Mouse (Mus musculus) forebrain, postnatal 0 days (tissue): ENCODE data around the gene Zfp78. TPM values are rescaled to one million over a fixed set of nuclear protein-coding genes. Genes with fewer than 3 reads are reported as not detected.
A peak's percentile ranks its signal among the peaks of the same experiment; 100 is the strongest.
"Not testable (repeated sequence)": the region's sequence is repeated elsewhere in the genome, so short reads cannot be mapped to it uniquely, and the experiment has no call there.

Experiments
- ATAC-seq: fragments of 200-750 bp; cut with Nextera tagmentation; 2 replicates; pipeline ENCODE4 v1.8.0; 2017; ENCODE audit warnings: mild to moderate bottlenecking, moderate library complexity
- DNase-seq: peaks from one replicate; pipeline ENCODE4 v3.0.0-alpha.2; 2015
- H3K27ac ChIP-seq: fragments of 300-500 bp; sonication (generic); 2 replicates; pipeline ENCODE4 v1.5.1; 2014; ENCODE audit warnings: low read depth, mild to moderate bottlenecking, antibody characterized with exemption, low read length, moderate library complexity, mixed read lengths
- H3K27me3 ChIP-seq: fragments of 300-500 bp; sonication (generic); 2 replicates; pipeline ENCODE4 v1.6.1; 2014; ENCODE audit warnings: mild to moderate bottlenecking, low read length, mixed read lengths; ENCODE audit not compliant: insufficient read depth
- H3K36me3 ChIP-seq: fragments of 300-500 bp; sonication (generic); 2 replicates; pipeline ENCODE4 v1.6.1; 2014; ENCODE audit warnings: mild to moderate bottlenecking, moderate library complexity; ENCODE audit not compliant: insufficient read depth
- H3K4me1 ChIP-seq: fragments of 300-500 bp; sonication (generic); 2 replicates; pipeline ENCODE4 v1.6.1; 2014; ENCODE audit warnings: antibody characterized with exemption; ENCODE audit not compliant: insufficient read depth
- H3K4me2 ChIP-seq: fragments of 300-500 bp; sonication (generic); 2 replicates; pipeline ENCODE4 v1.6.1; 2014; ENCODE audit warnings: low read depth, mild to moderate bottlenecking, moderate library complexity
- H3K4me3 ChIP-seq: fragments of 300-500 bp; sonication (generic); 2 replicates; pipeline ENCODE4 v1.5.1; 2014; ENCODE audit warnings: low read depth, low read length, mixed read lengths
- H3K9ac ChIP-seq: fragments of 300-500 bp; sonication (generic); 2 replicates; pipeline ENCODE4 v1.6.1; 2014; ENCODE audit warnings: mild to moderate bottlenecking
- H3K9me3 ChIP-seq: fragments of 300-500 bp; sonication (generic); 2 replicates; pipeline ENCODE4 v1.6.1; 2016; ENCODE audit warnings: low read length
- CTCF ChIP-seq: sonication (generic); IDR thresholded peaks from 2 replicates; pipeline ENCODE4 v1.5.1; 2016; ENCODE audit warnings: antibody characterized with exemption, control low read depth, low read depth
- WGBS: fragments of 180-500 bp; shearing (Covaris S2); extraction: QIAGEN DNeasy Blood & Tissue Kit; methylation state at CpG from one replicate; pipeline ENCODE4 v1.1.7; 2014; 5-methylcytosine and 5-hydroxymethylcytosine counted together
- polyA plus RNA-seq: library from polyadenylated mRNA; unstranded; fragments of >200 nt; fragmentation: Nextera tagmentation; extraction: Ambion mirVana; gene quantifications from 2 replicates; pipeline ENCODE4 v1.2.1, GENCODE M21; 2015
- total RNA-seq: library from RNA; depleted of rRNA; stranded (reverse); fragments of >200 nt; gene quantifications from 2 replicates; pipeline ENCODE4 v1.2.3, GENCODE M21; 2014

The Zfp78 gene
- total and polyA plus RNA-seq, 2 experiments from 2014 or later: 3.3 to 4.5 TPM

DNA sequence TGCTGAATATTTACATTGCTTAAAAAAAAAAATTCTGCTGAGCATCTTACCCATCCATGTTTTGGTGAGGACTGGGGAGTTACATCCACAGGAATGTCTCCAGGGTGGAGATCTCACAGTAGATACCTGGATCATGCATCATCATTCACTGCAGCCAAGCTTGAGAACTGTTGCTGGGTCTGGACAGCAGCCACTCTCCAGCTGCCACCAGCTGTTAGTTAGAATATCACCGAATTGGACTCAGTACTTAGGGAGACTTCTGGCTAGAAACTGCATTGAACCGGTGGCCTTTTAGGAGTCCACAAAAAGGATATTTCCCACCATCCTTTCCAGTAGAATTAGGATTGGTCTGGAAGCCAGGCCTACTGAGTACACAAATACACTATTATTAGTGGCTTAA is 5.0 kb upstream of the Zfp78 start:
- Histone ChIP-seq H3K36me3 (peaks cover 27% of the 10 kb centered on the region), H3K9me3 (no peaks in the 10 kb centered on the region), H3K27ac (no peak overlapping the region), H3K4me1 (no peaks in the 10 kb centered on the region), H3K27me3 (no peaks in the 10 kb centered on the region), H3K4me2 (no peak overlapping the region), H3K9ac (no peak overlapping the region), H3K4me3 (no peak overlapping the region)
- no peak for TF ChIP-seq CTCF
- 65% methylated on average over 2 of the region's 2 CpGs for WGBS
- ATAC-seq (no peak), DNase-seq (no peak)

DNA sequence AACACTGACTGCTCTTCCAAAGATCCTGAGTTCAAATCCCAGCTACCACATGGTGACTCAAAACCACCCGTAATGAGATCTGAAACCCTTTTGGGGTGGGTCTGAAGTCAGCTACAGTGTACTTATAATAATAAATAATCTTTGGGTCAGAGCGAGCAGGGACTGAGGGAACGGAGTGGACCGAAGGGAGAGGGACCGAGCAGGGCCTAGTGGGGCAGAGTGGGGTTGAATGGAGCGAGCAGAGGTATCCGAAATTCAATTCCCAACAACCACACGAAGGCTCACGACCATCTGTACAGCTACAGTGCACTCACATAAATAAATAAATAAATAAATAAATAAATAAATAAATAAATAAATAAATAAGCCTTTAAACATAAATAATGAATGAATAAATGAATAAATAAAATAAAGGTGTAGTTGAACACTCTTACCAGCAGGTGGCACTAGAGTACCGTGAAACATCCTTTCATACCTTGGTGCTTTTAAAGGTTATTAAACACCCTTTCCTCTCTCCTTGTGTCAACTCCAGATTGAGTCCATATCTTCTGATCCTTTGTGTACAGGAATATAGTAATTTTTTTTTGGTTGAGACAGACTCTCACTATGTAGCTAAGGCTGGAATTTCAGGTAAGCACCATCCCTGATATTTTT is 4.0 kb upstream of the Zfp78 start:
- ATAC-seq: no peak

DNA sequence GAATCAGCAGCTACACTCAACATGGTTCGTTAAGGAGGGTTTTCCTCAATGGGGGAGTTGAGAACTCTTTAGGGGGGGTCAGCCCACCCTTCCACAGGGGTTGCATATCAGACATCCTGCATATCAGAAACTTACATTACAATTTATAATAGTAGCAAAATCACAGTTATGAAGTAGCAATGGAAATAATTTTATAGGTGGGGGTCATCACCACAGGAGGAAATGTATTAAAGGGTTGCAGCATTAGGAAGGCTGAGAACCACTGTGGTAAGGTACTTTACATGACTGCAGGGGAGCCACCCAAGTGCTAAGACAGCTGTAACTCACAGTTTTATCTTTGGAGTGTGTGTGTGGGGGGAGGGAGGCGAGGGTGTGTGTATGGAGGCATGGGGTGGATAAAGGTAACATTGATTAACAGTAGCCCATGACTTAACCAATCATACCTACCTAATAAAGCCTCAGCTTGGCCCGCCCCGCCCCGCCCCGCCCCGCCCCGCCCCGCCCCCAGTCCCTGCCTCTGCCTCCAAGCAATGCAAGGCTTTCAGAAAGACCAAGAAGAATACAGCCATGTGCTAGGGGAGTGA is 2.5 kb upstream of the Zfp78 start:
- Histone ChIP-seq H3K27me3 (no peaks in the 10 kb centered on the region), H3K9me3 (no peaks in the 10 kb centered on the region), H3K27ac (no peak overlapping the region), H3K4me2 (no peak overlapping the region), H3K36me3 (0 out of 2 replicates have a peak, but pooled peaks cover 10% of the 10 kb centered on the region), H3K4me3 (no peak overlapping the region), H3K4me1 (peaks cover 4% of the 10 kb centered on the region; the same call in 1 of the 2 replicates), H3K9ac (no peak overlapping the region)
- ATAC-seq: no peak
- WGBS: 15% methylated on average over 9 of the region's 9 CpGs
- TF ChIP-seq CTCF: no peak
- DNase-seq: no peak

More for the DNA sequence above, 4.0 kb upstream of the Zfp78 start:
- no peak overlapping the region for H3K9ac ChIP-seq
- WGBS: 53% methylated on average over 10 of the region's 10 CpGs
- H3K27ac ChIP-seq: no peak overlapping the region
- H3K9me3 ChIP-seq: no peaks in the 10 kb centered on the region
- H3K4me1 ChIP-seq: peaks cover 4% of the 10 kb centered on the region; the same call in 1 of the 2 replicates
- H3K4me2 ChIP-seq: no peak overlapping the region
- peak; percentile 93 for DNase-seq
- H3K27me3 ChIP-seq: no peaks in the 10 kb centered on the region
- no peak overlapping the region for H3K4me3 ChIP-seq
- peak; percentile 75 for TF ChIP-seq CTCF
- peaks cover 18% of the 10 kb centered on the region for H3K36me3 ChIP-seq

DNA sequence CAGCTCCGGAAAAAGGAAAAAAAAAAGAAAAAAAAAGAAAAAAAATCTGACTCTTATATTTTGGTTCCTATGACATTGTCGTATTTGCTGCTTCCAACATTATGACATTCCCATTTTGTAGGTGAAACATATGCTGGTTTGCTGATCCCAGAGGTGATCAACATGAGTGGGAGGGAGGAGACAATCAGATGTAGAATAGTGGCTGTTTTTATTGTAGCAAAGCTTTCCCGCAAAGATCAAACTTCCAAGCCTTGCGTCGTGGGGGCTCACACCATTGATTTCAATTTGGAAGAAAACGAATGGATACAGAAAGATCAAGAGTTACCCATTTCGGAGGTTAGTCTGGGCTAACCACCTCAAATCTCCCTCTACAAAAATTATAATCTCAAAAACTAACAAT is 1.3 kb upstream of the Zfp78 start:
- TF ChIP-seq CTCF: no peak
- H3K36me3 ChIP-seq: 0 out of 2 replicates have a peak, but pooled peaks cover 5% of the 10 kb centered on the region
- H3K9ac ChIP-seq: peak overlapping the region; percentile 74
- DNase-seq: no peak
- ATAC-seq: no peak
- peaks cover 4% of the 10 kb centered on the region; the same call in 1 of the 2 replicates for H3K4me1 ChIP-seq
- H3K27me3 ChIP-seq: no peaks in the 10 kb centered on the region
- H3K27ac ChIP-seq: peak overlapping the region; percentile 96
- H3K4me3 ChIP-seq: peak overlapping the region; percentile 51
- WGBS: 20% methylated on average over 7 of the region's 7 CpGs
- no peaks in the 10 kb centered on the region for H3K9me3 ChIP-seq
- H3K4me2 ChIP-seq: peak overlapping the region; percentile 61

- 2% methylated on average over 38 of the region's 38 CpGs for WGBS
- H3K27ac ChIP-seq: peak overlapping the region; percentile 96
- peak; percentile 90 for ATAC-seq
- H3K4me1 ChIP-seq: peaks cover 4% of the 10 kb centered on the region; the same call in 1 of the 2 replicates
- H3K9me3 ChIP-seq: no peaks in the 10 kb centered on the region
- DNase-seq: peak; percentile 99
- H3K36me3 ChIP-seq: 0 out of 2 replicates have a peak, but pooled peaks cover 3% of the 10 kb centered on the region
- peak overlapping the region; percentile 51 for H3K4me3 ChIP-seq
- no peak for TF ChIP-seq CTCF
- H3K27me3 ChIP-seq: no peaks in the 10 kb centered on the region
- peak overlapping the region; percentile 61 for H3K4me2 ChIP-seq
- H3K9ac ChIP-seq: peak overlapping the region; percentile 74
These were observed 623 bp upstream of the Zfp78 start for GRCm38 (mm10) chr7:6362268-6363046.

DNA sequence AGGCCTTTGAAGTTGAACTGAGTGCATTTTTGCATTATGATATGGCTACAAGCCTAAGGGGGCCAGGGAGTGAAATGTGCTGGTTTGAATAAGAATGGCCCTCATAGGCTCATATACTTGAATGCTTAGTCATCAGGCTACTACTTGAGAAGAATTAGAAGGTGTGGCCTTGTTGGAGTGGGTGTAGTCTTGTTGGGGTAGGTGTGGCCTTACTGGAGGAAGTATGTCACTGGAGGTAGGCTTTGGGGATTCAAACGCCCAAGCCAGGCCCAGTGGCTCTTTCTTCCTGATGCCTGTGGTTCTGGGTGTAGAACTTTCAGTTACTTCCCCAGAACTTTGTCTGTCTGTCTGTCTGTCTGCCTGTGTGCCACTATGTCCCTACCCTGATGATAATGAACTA is 1.7 kb downstream of the Zfp78 start:
- H3K9ac ChIP-seq: no peak overlapping the region
- WGBS: 79% methylated on average over 1 of the region's 1 CpGs
- no peak for ATAC-seq
- no peak overlapping the region for H3K4me3 ChIP-seq
- no peaks in the 10 kb centered on the region for H3K27me3 ChIP-seq
- H3K27ac ChIP-seq: no peak overlapping the region
- H3K9me3 ChIP-seq: no peaks in the 10 kb centered on the region
- TF ChIP-seq CTCF: no peak
- H3K4me2 ChIP-seq: no peak overlapping the region
- no peaks in the 10 kb centered on the region for H3K36me3 ChIP-seq
- peaks cover 4% of the 10 kb centered on the region; the same call in 1 of the 2 replicates for H3K4me1 ChIP-seq
- no peak for DNase-seq

DNA sequence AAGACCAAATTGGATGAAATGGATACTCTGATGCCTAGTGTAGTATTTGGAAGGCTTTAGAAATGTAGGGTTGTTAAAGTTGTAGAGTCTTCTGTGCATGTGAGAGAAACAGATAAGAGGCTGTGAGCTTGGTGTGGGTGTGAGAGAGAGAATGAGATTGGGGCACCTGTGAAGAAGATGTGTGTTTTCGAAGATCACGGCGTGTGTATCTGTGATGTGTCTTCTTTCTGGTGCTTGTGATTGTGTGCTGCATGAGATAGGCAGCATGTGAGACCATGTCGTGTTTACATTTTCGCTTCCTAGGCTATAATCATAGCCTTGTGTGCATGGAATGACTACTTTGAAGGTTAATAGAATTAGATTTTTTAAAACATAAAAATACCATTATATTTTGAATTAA is 4.1 kb downstream of the Zfp78 start:
- 90% methylated on average over 5 of the region's 5 CpGs for WGBS
- no peak for TF ChIP-seq CTCF
- H3K9ac ChIP-seq: no peak overlapping the region
- no peaks in the 10 kb centered on the region for H3K27me3 ChIP-seq
- DNase-seq: no peak
- 0 out of 2 replicates have a peak, but pooled peaks cover 4% of the 10 kb centered on the region for H3K36me3 ChIP-seq
- no peak overlapping the region for H3K27ac ChIP-seq
- H3K4me1 ChIP-seq: peaks cover 4% of the 10 kb centered on the region; the same call in 1 of the 2 replicates
- H3K4me3 ChIP-seq: no peak overlapping the region
- no peaks in the 10 kb centered on the region for H3K9me3 ChIP-seq
- ATAC-seq: no peak
- H3K4me2 ChIP-seq: no peak overlapping the region

GRCm38 (mm10) chr7:6368146-6368545 is 5.1 kb downstream of the Zfp78 start:
- ATAC-seq, H3K9ac ChIP-seq, H3K27ac ChIP-seq, H3K4me1 ChIP-seq, H3K36me3 ChIP-seq, H3K27me3 ChIP-seq, H3K9me3 ChIP-seq, H3K4me2 ChIP-seq, DNase-seq, H3K4me3 ChIP-seq: not testable (repeated sequence)
- 86% methylated on average over 5 of the region's 5 CpGs for WGBS
